ENCODE assay signal across 34 mouse cellular contexts in the genomic region with DNA sequence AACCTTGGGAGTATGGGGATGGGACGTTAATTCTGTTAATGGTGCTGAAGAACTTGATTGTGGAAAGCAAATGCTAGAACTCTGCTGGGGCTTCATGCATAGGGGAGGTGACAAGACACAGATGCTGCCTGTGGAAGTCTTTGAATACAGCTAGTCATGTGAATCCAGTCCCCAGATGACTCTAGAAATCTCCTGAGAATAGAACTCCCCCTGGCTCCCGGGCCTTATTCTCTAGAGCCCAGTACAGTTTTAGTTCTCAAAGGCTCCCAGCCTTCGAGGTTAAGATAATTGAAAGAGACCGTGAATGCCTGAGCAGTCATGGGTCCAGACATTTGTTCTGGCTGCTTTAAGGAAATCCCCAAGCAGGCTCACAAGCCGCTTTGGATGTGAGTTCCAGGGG.
"Had no signal": no experiment of that assay in that cellular context is flagged by ENCODE, and none has a peak within 500 bp of the region (broad histone marks: within the 10 kb centered on the region; RNA-seq: fewer than 3 reads in every experiment).

No protein-coding gene starts in this region.

- H3K27ac ChIP-seq: heart, embryonic 10.5 days; heart, embryonic 13.5 days; heart, embryonic 15.5 days; hindbrain, embryonic 10.5 days; hindbrain, embryonic 12.5 days; hindbrain, embryonic 13.5 days; hindbrain, embryonic 14.5 days; hindbrain, embryonic 15.5 days; hindbrain, postnatal 0 days; intestine, embryonic 15.5 days; kidney, embryonic 15.5 days; layer of hippocampus, adult 2 months; left cerebral cortex, adult 2 months had no signal

- H3K4me3 ChIP-seq: heart, embryonic 10.5 days; heart, embryonic 12.5 days; heart, embryonic 13.5 days; heart, embryonic 15.5 days; hindbrain, embryonic 10.5 days; hindbrain, embryonic 12.5 days; hindbrain, embryonic 13.5 days; hindbrain, embryonic 15.5 days; intestine, embryonic 15.5 days; kidney, embryonic 15.5 days; layer of hippocampus, adult 2 months; left cerebral cortex, adult 2 months had no signal

- DNase-seq: heart, postnatal 14 days; heart, postnatal 36 days; heart, postnatal 4 days; kidney, adult 11 months; kidney, adult 18-20 months; kidney, adult 2 months; kidney, adult 8-10 months; kidney, adult 9 months; kidney, postnatal 10 days; kidney, postnatal 14 days; kidney, postnatal 25 days; kidney, postnatal 36 days; kidney, postnatal 4 days; layer of hippocampus, adult 9-11 months; layer of hippocampus, postnatal 36 days had no signal

- H3K4me1 ChIP-seq: heart, embryonic 10.5 days; heart, embryonic 12.5 days; heart, embryonic 13.5 days; heart, embryonic 15.5 days; hindbrain, embryonic 12.5 days; hindbrain, embryonic 15.5 days; intestine, embryonic 15.5 days; kidney, embryonic 15.5 days had no signal

- ATAC-seq: hindbrain, embryonic 16.5 days; hindbrain, postnatal 0 days; inflammation-experienced regulatory T-cells, adult 6 months; intestine, embryonic 15.5 days; intestine, embryonic 16.5 days; intestine, postnatal 0 days had no signal

- H3K4me2 ChIP-seq: heart, embryonic 11.5 days; heart, embryonic 12.5 days; heart, embryonic 13.5 days; heart, embryonic 15.5 days; hindbrain, embryonic 12.5 days; hindbrain, embryonic 13.5 days; hindbrain, embryonic 14.5 days; hindbrain, embryonic 15.5 days; intestine, embryonic 15.5 days; kidney, embryonic 15.5 days had no signal

- H3K27me3 ChIP-seq: heart, embryonic 12.5 days; heart, embryonic 13.5 days; heart, embryonic 15.5 days; hindbrain, embryonic 12.5 days; hindbrain, embryonic 13.5 days; hindbrain, embryonic 15.5 days; intestine, embryonic 15.5 days; kidney, embryonic 15.5 days had no signal

- H3K36me3 ChIP-seq: heart, embryonic 10.5 days; heart, embryonic 12.5 days; heart, embryonic 13.5 days; heart, embryonic 15.5 days; hindbrain, embryonic 10.5 days; hindbrain, embryonic 12.5 days; hindbrain, embryonic 13.5 days; hindbrain, embryonic 15.5 days; intestine, embryonic 15.5 days; kidney, embryonic 15.5 days had no signal

- H3K9ac ChIP-seq: heart, embryonic 12.5 days; heart, embryonic 13.5 days; heart, embryonic 15.5 days; hindbrain, embryonic 12.5 days; hindbrain, embryonic 13.5 days; hindbrain, embryonic 14.5 days; hindbrain, embryonic 15.5 days; intestine, embryonic 15.5 days; kidney, embryonic 15.5 days had no signal

- H3K9me3 ChIP-seq: heart, embryonic 10.5 days; heart, embryonic 12.5 days; heart, embryonic 13.5 days; heart, embryonic 15.5 days; hindbrain, embryonic 10.5 days; hindbrain, embryonic 12.5 days; hindbrain, embryonic 13.5 days; hindbrain, embryonic 15.5 days; intestine, embryonic 15.5 days; kidney, embryonic 15.5 days had no signal
